Mouse (Mus musculus): ENCODE measurements around the gene Svop. TPM values are rescaled to one million over a fixed set of nuclear protein-coding genes. Genes with fewer than 3 reads are reported as not detected.

The Svop gene
- total RNA-seq (2023): not detected

GRCm38 (mm10) chr5:114091057-114091807, at the start of gene Svop:
Gene Svop (minus strand): TSS chr5:114091570.

GRCm38 (mm10) chr5:114130211-114130605, 38.8 kb upstream of the Svop start, which contains the start of gene Ung:
Gene Ung (plus strand): TSS chr5:114130386.

GRCm38 (mm10) chr5:114127374-114128349, 36.3 kb upstream of the Svop start, which contains the start of gene Alkbh2:
Gene Alkbh2 (minus strand): TSS chr5:114128218.

GRCm38 (mm10) chr5:114065161-114065560, 26.2 kb downstream of the Svop start, which contains the start of gene Usp30:
Gene Usp30 (plus strand): TSS chr5:114065461.

GRCm38 (mm10) chr5:114003542-114003941, 87.8 kb downstream of the Svop start, which contains the start of gene Dao:
Gene Dao (plus strand): TSS chr5:114003703.

GRCm38 (mm10) chr5:113993487-113994465, 97.6 kb downstream of the Svop start, which contains the start of gene Ssh1:
Gene Ssh1 (minus strand): TSS chr5:113993894.

Other genes with a start within 250 kb of the Svop start
- 10 to 100 TPM; 70.3 to 76.0 TPM for gene Coro1c, start 182.8 kb downstream of the Svop start, total RNA-seq (2023)
- 10 to 100 TPM; 29.8 to 41.5 TPM for gene Ssh1, start 97.7 kb downstream of the Svop start, total RNA-seq (2023)
- not detected for gene Dao, start 87.9 kb downstream of the Svop start, total RNA-seq (2023)
- gene Usp30, start 26.1 kb downstream of the Svop start, total RNA-seq (2023): 10 to 100 TPM; 22.5 to 26.0 TPM
- gene Alkbh2, start 36.6 kb upstream of the Svop start, total RNA-seq (2023): 10 to 100 TPM in 1 of 2 experiments, 1 to 10 TPM in 1; 9.7 to 10.2 TPM
- gene Ung, start 38.8 kb upstream of the Svop start, total RNA-seq (2023): 10 to 100 TPM; 18.3 to 19.3 TPM
- 10 to 100 TPM; 15.2 to 22.0 TPM for gene Acacb, start 55.0 kb upstream of the Svop start, total RNA-seq (2023)
- gene Foxn4, start 182.2 kb upstream of the Svop start, total RNA-seq (2023): not detected
- 10 to 100 TPM; 14.4 to 17.2 TPM for gene Myo1h, start 197.6 kb upstream of the Svop start, total RNA-seq (2023)

Measured in T-cell, adult 66 days (primary cell).